Mouse (Mus musculus): ENCODE measurements around the gene Scyl3.

Gene Scyl3

GRCm38 (mm10) chr1:163928846-163929245, at the start of gene Scyl3:
Gene Scyl3 (plus strand): TSS chr1:163929100.
- no peak for DNase-seq (ENCODE audit: extremely low spot score)

DNA sequence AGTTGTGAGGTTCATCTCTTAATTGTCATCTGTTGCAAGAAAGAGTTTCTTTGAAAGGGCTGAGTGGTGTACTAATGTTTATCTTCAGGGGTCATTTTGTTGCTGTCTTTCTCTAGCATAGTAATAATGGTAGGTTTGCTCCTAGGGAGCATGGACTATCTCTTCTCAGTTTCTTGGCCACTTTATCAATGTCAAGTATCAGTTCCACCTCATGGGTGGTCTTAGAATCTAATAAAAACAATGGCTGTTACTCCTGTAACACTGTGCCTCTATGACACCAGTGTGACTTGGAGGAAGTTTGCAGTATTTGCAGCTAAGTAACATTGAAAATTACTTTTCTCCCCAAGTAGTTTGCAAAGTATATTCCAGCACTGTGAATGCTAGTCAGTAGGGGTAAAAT, 39.3 kb upstream of the Scyl3 start:
- no peak for DNase-seq (ENCODE audit: extremely low spot score)

DNA sequence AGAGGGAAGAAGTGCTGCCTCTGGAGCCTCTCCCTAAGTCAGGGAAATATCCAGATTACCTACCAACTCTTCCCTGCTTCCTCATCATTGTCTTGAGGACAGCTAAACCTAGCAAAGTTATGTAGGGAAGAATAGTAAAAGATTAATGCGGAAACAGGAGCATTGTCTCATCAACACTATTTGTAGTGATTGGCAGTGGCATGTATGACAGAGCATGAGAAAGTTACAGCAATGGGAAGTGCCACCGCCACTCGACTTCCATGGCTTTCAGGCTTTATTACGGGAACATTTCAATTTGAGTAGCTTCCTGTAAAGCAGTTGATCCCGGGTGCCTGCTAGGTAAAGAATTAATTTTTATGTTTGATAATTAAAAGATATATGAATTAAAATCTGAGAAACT, 35.6 kb upstream of the Scyl3 start:
- DNase-seq (ENCODE audit: extremely low spot score) = no peak

DNA sequence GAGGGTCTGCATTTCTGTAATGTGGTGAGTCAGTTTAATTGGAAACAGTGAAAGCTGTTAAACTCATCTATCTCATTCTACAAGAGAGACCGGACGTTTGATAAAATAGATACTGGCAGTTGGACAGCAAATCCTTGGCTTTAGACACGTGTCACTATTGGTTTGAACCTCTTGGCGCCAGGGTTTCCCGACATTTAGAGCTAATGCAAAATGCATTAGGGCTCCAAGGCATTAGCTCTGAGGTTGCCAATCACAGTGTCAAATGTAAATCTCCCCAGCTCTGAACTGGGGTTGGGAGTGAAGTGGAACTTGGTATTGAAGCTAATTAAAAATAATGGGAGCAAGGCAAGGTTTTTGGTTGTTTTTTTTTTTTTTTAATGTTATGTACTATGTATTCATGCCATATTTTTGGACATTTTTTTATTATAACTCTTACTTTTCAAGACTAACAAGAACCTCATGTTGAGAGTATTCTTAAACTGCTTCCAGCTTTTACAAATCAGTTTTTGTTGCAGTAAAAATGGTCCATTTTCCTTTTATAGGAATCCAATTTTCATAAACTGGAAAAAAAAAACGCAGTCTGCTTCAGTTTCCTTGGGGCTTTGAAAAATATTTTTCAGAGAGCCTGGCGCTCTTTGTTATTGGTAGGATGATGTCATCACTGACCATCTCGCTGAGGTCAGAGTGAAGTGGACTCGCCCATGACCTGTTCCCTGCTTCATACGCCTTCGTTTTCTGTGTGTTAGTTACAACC, 34.9 kb upstream of the Scyl3 start:
- DNase-seq (ENCODE audit: extremely low spot score) = no peak

GRCm38 (mm10) chr1:163898291-163898764, 30.6 kb upstream of the Scyl3 start:
- DNase-seq (ENCODE audit: extremely low spot score) = peak; percentile 16

- no peak for DNase-seq (ENCODE audit: extremely low spot score)
Measured at GRCm38 (mm10) chr1:163899575-163899974, 29.3 kb upstream of the Scyl3 start.

DNA sequence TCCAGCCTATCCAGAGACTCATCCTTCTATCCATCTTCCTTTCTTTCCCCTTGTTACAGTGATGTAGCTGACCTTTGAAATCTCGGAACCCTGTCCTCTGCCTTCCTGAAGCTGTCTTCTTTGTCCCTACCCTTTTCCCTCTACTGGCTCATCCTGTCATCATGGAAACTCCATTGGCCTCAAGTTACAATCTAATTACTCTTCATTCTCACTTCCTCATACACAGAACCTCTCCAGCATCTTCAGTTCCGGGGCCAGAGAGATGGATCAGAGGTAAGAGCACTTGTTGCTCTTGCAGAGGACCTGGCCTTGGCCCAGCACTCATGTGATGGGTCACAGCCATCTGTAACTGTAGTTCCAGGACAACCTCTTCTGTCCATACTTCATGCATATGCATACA, 28.7 kb upstream of the Scyl3 start:
- DNase-seq (ENCODE audit: extremely low spot score) = no peak

GRCm38 (mm10) chr1:163903411-163903810, 25.5 kb upstream of the Scyl3 start:
- no peak for DNase-seq (ENCODE audit: extremely low spot score)

DNA sequence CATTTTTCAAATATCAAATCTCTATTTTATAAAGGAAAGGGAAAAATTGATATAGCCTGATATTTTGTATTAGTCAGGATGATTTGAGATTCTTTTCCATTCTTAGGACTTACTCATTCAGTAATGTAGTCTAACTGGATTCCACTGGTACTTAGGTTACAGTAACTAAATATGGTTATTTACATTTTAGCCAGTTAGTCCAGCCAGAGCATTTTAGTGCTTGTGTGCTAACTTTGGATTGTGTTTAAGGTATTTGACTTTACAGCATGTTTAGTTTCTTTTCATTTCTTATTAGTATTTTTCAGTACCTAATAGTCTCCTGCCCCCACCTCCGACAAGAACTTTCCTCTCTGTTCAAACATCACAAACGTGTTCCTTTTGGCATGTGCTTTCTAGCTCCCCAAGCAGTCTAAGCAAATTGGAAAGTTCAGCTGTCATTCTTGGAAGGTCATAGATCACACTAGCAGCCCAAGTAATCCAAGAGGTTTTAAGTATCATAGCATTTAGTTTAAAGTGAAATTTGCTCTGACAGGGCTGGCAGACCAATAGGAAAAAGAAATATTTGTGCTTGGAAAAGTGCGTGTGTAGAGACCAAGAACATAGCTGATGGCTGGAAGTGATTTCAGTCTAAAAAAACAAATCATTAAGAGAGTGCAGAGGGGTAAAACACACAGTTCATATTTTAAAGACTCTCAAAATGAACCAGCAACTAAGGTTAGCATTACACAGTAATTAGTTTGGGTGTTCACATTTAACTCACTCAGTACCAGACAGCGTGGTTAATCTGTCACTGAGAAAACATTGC, 21.7 kb upstream of the Scyl3 start:
- DNase-seq (ENCODE audit: extremely low spot score) = no peak

GRCm38 (mm10) chr1:163908389-163908788, 20.5 kb upstream of the Scyl3 start:
- DNase-seq (ENCODE audit: extremely low spot score) = no peak

DNA sequence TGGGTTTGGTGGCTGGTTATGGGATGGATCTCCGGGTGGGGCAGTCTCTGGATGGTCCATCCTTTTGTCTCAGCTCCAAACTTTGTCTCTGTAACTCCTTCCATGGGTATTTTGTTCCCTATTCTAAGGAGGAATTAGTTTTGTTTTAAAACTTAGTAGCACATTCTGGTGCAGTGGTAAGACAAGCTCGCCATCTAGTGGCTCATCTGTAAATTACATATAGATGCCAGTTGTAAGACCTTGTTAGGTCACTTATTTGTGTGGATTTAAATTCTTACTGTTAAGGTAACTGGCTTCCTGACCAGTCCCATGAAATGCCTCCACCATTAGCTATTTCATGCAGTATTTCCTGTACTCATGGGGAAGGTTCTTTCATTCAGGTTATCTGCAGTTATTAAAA, 18.6 kb upstream of the Scyl3 start:
- peak; percentile 52 for DNase-seq (ENCODE audit: extremely low spot score)

DNA sequence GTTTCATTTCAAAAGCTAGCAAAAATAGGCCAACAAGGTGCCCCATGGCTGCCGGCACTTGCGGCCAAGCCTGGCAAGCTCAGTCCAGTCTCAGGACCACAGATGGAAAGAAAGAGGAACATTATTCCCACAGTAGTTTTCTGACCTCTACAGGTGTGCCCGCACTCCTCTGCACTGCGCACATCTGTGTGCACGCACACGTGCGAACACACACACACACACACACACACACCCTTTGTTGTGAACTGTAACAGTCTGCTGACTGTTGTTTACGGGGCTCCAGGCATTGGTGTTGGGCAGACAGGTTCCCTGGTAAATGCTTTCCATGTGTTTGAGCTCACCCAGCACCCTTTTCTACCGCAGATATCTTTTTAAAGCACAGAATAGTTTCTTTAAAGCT, 18.1 kb upstream of the Scyl3 start:
- DNase-seq (ENCODE audit: extremely low spot score) = no peak

- no peak for DNase-seq (ENCODE audit: extremely low spot score)
Measured at GRCm38 (mm10) chr1:163911981-163912380, 16.9 kb upstream of the Scyl3 start.

DNA sequence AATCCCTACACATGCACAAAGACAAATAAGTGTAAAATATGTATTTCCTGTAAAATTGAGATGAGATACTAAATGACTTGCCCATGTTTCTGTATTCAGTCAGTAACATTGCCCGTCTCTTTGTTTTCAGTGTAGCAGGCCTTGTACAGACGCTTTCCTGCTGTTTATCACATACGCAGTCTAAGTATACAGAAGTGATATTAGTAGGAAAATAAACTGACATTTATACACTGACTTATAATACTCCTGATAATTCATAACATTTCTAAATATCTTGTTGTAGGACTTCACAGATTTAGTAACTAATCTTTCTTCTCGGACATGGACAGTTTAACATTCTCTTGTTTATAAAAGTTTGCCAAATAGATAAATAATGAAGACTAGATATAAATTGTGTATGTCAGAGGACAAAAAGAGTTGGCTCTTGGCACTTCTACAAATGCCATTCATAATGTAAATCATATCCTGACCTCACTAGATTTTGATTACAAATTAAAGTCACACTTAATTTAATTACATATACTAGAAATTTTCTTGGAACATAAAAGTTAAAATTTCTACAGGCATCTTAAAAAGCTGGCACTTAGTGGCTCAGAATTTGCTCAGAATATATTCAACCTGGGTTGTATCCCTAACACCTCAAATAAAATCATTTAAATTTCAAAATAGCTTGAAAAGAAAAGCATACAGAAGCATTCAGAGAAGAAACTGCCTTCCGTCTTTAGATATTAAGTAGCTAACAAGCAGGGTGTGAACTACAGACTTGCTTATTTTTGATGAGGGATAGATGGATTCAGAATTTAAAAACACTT, 11.3 kb upstream of the Scyl3 start:
- DNase-seq (ENCODE audit: extremely low spot score) = no peak

GRCm38 (mm10) chr1:163924093-163924492, 4.8 kb upstream of the Scyl3 start:
- DNase-seq (ENCODE audit: extremely low spot score) = no peak

GRCm38 (mm10) chr1:163929636-163930457, 947 bp downstream of the Scyl3 start:
- DNase-seq (ENCODE audit: extremely low spot score) = peak; percentile 89

- no peak for DNase-seq (ENCODE audit: extremely low spot score)
Measured at GRCm38 (mm10) chr1:163930458-163930794, 1.5 kb downstream of the Scyl3 start.

GRCm38 (mm10) chr1:163931801-163932200, 2.9 kb downstream of the Scyl3 start:
- no peak for DNase-seq (ENCODE audit: extremely low spot score)

DNA sequence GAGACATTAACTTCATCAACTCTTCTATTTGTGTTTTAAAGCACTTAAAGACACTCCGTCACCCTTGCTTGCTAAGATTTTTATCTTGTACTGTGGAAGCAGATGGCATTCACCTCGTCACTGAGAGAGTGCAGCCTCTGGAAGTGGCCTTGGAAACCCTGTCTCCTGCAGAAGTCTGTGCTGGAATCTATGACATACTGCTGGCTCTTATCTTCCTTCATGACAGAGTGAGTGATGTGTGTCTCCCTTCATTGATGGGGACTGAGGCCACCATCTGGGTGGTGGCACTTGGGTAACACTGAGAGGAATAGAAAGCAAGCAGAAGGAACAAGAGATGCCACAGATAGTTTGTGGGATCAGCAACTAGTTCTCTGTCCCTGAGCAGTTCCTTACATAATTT, 5.7 kb downstream of the Scyl3 start:
- DNase-seq (ENCODE audit: extremely low spot score) = no peak

- DNase-seq (ENCODE audit: extremely low spot score) = no peak
Measured at GRCm38 (mm10) chr1:163942056-163942455, 13.2 kb downstream of the Scyl3 start.

GRCm38 (mm10) chr1:163953396-163953795, 24.5 kb downstream of the Scyl3 start:
- no peak for DNase-seq (ENCODE audit: extremely low spot score)

Data from embryo, embryonic 9.5 days (tissue).